Mouse (Mus musculus): ENCODE measurements around the gene Gm21887.
"Not testable (repeated sequence)": the region's sequence is repeated elsewhere in the genome, so short reads cannot be mapped to it uniquely, and the experiment has no call there.

The Gm21887 gene

DNA sequence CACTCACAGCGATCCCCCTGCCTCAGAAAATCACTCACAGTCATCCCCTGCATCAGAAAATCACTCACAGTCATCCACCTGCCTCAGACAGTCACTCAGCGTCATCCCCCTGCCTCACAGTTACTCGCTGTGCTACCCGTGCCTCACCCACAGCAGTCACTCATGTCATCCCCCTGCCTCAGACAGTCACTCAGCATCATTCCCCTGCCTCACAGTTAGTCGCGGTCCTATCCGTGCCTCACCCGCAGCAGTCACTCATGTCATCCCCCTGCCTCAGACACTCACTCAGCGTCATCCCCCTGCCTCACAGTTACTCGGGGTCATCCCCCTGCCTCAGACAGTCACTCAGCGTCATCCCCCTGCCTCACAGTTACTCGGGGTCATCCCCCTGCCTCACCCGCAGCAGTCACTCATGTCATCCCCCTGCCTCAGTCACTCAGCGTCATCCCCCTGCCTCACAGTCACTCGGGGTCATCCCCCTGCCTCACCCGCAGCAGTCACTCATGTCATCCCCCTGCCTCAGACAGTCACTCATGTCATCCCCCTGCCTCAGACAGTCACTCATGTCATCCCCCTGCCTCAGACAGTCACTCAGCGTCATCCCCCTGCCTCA is 13.4 kb upstream of the Gm21887 start:
- in situ Hi-C loops (cut with MboI, MseI), result not testable (repeated sequence)

DNA sequence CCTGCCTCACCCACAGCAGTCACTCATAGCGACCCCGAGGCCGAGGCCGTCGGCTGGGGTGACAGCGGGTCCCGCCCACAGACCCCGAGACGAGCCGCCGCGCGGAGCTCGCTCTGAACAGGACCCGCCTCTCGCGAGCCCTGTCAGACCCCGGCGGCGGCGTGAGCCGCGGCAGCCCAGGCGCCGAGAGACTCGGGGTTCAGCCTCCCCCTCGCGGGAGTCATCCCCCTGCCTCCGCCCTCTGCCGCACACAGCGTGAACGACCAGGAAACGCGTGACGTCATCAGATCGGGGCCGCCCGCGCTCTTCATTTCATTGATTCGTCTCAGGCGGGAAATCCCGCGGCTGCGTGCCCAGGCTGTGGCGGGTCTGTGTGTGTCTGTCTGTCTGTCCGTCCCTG is 12.5 kb upstream of the Gm21887 start:
- in situ Hi-C loops (cut with MboI, MseI), result not testable (repeated sequence)

DNA sequence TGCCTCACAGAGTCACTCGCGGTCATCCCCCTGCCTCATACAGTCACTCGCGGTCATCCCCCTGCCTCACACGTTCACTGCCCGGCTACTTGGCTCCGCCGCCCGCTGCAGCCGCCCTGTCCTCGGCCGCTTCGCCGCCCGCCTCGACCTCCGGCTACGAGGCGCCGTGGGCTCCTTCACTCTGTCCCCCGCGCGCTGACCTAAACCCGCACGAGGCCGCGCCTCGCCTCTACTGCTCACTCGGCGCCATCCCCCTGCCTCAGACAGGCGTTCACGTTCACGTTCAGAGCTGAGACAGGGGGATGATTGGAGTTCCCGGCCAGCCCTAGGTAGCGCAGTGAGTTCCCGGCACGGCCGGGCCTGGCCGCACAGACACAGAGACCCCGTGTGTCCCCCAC is 12.0 kb upstream of the Gm21887 start:
- in situ Hi-C loops (cut with MboI, MseI), result not testable (repeated sequence)

DNA sequence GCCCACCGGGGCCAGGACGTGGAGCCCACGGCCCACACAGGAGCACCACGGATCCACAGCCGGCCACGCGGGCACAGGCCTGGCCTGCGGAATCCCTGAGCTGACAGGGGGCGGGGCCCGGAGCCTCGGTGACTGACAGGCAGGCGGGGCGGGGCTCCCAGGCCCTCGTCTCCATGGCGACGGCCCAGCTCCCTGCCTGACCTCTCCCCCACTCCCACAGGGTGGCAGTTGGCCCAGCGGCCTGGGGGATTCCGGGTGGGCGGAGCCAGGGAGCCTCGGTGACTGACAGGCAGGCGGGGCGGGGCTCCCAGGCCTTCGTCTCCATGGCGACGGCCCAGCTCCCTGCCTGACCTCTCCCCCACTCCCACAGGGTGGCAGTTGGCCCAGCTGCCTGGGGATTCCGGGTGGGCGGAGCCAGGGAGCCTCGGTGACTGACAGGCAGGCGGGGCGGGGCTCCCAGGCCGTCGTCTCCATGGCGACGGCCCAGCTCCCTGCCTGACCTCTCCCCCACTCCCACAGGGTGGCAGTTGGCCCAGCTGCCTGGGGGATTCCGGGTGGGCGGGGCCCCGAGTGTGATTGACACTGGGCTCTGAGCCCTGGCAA is 11.5 kb upstream of the Gm21887 start:
- in situ Hi-C loops (cut with MboI, MseI), result not testable (repeated sequence)

DNA sequence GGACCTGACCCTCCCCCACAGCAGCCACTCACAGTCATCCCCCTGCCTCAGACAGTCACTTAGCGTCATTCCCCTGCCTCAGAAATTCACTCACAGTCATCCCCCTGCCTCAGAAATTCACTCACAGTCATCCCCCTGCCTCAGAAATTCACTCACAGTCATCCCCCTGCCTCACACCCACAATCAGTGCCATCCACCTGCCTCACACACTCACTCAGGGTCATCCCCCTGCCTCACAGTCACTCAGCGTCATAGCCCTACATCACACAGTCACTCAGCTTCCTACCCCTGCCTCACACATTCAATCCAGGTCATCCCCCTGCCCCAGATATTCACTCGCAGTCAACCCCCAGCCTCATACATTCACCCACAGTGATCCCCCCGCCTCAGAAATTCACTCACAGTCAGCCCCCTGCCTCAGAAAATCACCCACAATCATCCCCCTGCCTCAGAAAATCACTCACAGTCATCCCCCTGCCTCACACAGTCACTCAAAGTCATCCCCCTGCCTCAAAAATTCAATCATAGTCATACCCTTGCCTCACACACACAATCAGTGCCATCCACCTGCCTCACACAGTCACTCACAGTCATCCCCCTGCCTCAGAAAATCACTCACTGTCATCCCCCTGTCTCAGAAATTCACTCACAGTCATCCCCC is 10.8 kb upstream of the Gm21887 start:
- in situ Hi-C loops (cut with MboI, MseI), result not testable (repeated sequence)

DNA sequence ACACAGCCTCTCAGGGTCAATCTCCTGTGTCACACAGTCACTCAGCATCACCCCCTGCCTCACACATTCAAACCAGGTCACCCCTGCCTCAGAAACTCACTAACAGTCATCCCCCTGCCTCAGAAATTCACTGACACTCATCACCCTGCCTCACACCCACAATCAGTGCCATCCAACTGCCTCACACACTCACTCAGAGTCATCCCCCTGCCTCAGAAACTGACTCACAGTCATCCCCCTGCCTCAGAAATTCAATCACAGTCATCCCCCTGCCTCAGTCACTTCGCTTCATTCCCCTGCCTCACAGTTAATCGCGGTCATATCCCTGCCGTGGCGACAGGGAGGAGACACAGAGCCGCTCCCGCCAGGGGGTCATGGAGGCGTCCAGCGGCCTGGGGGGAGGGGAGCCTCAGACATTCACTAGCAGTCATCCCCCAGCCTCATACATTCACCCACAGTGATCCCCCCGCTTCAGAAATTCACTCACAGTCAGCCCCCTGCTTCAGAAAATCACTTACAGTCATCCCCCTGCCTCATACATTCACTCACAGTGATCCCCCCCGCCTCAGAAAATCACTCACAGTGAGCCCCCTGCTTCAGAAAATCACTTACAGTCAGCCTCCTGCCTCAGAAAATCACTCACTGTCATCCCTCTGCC is 10.1 kb upstream of the Gm21887 start:
- in situ Hi-C loops (cut with MboI, MseI), result not testable (repeated sequence)

DNA sequence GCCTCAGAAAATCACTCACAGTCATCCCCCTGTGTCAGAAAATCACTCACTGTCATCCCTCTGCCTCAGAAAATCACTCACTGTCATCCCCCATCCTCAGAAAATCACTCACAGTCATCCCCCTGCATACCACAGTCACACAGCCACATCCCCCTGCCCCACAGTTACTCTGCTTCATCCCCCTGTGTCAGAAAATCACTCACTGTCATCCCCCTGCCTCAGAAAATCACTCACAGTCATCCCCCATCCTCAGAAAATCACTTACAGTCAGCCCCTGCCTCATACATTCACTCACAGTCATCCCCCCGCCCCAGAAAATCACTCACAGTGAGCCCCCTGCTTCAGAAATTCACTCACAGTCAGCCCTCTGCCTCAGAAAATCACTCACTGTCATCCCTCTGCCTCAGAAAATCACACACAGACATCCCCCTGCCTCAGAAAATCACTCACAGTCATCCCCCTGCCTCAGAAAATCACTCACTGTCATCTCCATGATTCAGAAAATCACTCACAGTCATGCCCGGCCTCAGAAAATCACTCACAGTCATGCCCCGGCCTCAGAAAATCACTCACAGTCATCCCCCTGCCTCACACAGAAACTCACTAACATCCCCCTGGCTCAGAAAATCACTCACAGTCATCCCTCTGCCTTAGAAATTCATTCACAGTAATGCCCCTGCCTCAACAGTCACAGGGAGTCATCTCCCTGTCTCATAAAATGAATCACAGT is 9.4 kb upstream of the Gm21887 start:
- in situ Hi-C loops (cut with MboI, MseI), result not testable (repeated sequence)

DNA sequence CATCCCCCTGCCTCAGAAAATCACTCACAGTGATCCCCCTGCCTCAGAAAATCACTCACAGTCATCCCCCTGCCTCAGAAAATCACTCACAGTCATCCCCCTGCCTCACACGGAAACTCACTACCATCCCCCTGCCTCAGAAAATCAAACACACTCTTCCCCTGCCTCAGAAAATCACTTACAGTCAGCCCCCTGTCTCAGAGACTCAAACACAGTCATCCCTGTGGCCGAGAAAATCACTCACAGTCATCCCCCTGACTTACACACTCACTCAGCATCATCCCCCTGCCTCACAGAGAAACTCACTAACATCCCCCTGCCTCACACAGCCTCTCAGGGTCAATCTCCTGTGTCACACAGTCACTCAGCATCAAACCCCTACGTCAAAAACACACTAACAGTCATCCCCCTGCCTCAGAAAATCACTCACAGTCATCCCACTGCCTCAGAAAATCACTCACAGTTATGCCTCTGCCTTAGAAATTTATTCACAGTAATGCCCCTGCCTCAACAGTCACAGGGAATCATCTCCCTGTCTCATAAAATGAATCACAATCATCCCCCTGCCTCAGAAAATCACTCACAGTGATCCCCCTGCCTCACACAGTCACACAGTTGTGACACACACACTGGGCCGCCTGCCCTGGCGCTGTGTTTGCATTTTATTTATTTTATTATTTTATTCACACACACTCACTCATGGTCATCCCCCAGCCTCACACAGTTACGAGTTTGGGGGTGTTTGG is 8.6 kb upstream of the Gm21887 start:
- in situ Hi-C loops (cut with MboI, MseI), result not testable (repeated sequence)

DNA sequence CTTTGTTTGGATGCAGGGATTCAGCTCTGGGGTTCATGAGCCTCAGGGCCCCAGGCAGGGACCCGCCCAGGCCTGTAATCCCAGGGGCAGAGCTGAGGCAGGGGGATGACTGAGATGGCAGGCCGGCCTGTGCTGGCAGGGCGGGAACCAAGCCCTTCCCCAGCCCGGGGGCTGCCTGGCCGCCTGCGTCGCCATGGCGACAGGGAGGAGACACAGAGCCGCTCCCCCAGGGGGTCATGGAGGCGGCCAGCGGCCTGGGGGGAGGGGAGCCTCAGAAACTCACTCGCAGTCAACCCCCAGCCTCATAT is 8.1 kb upstream of the Gm21887 start:
- in situ Hi-C loops (cut with MboI, MseI), result not testable (repeated sequence)

DNA sequence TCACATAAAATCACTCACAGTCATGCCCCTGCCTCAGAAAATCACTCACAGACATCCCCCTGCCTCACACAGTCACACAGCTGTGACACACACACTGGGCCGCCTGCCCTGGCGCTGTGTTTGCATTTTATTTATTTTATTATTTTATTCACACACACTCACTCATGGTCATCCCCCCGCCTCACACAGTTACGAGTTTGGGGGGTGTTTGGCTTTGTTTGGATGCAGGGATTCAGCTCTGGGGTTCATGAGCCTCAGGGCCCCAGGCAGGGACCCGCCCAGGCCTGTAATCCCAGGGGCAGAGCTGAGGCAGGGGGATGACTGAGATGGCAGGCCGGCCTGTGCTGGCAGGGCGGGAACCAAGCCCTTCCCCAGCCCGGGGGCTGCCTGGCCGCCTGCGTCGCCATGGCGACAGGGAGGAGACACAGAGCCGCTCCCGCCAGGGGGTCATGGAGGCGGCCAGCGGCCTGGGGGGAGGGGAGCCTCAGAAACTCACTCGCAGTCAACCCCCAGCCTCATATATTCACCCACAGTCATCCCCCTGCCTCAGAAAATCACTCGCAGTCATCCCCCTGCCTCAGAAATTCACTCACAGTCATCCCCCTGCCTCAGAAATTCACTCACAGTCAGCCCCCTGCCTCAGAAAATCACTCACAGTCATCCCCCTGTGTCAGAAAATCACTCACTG is 6.8 kb upstream of the Gm21887 start:
- in situ Hi-C loops (cut with MboI, MseI), result not testable (repeated sequence)

DNA sequence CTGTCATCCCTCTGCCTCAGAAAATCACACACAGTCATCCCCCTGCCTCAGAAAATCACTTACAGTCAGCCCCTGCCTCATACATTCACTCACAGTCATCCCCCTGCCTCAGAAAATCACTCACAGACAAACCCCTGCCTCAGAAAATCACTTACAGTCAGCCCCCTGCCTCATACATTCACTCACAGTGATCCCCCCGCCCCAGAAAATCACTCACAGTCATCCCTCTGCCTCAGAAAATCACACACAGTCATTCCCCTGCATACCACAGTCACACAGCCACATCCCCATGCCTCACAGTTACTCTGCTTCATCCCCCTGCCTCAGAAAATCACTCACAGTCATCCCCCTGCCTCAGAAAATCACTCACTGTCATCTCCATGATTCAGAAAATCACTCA is 5.9 kb upstream of the Gm21887 start:
- in situ Hi-C loops (cut with MboI, MseI), result not testable (repeated sequence)

DNA sequence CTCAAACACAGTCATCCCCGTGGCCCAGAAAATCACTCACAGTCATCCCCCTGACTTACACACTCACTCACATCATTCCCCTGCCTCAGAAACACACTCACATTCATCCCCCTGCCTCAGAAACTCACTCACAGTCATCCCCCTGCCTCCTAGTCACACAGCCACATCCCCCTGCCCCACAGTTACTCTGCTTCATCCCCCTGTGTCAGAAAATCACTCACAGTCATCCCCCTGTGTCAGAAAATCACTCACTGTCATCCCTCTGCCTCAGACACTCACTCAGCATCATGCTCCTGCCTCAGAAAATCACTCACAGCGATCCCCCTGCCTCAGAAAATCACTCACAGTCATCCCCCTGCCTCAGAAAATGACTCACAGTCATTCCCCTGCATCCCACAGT is 5.2 kb upstream of the Gm21887 start:
- in situ Hi-C loops (cut with MboI, MseI), result not testable (repeated sequence)

DNA sequence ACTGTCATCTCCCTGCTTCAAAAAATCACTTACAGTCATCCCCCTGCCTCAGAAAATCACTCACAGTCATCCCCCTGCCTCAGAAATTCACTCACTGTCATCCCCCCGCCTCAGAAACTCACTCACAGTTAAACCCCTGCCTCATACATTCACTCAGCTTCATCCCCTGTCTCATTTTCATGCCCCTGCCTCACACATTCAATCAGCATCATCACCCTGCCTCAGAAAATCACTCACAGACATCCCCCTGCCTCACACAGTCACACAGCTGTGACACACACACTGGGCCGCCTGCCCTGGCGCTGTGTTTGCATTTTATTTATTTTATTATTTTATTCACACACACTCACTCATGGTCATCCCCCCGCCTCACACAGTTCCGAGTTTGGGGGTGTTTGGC is 4.7 kb upstream of the Gm21887 start:
- in situ Hi-C loops (cut with MboI, MseI), result not testable (repeated sequence)

DNA sequence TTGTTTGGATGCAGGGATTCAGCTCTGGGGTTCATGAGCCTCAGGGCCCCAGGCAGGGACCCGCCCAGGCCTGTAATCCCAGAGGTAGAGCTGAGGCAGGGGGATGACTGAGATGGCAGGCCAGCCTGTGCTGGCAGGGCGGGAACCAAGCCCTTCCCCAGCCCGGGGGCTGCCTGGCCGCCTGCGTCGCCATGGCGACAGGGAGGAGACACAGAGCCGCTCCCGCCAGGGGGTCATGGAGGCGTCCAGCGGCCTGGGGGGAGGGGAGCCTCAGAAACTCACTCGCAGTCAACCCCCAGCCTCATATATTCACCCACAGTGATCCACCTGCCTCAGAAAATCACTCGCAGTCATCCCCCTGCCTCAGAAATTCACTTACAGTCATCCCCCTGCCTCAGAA is 4.3 kb upstream of the Gm21887 start:
- in situ Hi-C loops (cut with MboI, MseI), result not testable (repeated sequence)

DNA sequence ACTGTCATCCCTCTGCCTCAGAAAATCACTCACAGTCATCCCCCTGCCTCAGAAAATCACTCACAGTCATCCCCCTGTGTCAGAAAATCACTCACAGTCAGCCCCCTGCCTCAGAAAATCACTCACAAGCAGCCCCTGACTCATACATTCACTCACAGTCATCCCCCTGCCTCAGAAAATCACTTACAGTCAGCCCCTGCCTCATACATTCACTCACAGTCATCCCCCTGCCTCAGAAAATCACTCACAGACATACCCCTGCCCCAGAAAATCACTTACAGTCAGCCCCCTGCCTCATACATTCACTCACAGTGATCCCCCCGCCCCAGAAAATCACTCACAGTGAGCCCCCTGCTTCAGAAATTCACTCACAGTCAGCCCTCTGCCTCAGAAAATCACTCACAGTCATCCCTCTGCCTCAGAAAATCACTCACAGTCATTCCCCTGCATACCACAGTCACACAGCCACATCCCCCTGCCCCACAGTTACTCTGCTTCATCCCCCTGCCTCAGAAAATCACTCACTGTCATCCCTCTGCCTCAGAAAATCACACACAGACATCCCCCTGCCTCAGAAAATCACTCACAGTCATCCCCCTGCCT is 3.7 kb upstream of the Gm21887 start:
- in situ Hi-C loops (cut with MboI, MseI), result not testable (repeated sequence)

DNA sequence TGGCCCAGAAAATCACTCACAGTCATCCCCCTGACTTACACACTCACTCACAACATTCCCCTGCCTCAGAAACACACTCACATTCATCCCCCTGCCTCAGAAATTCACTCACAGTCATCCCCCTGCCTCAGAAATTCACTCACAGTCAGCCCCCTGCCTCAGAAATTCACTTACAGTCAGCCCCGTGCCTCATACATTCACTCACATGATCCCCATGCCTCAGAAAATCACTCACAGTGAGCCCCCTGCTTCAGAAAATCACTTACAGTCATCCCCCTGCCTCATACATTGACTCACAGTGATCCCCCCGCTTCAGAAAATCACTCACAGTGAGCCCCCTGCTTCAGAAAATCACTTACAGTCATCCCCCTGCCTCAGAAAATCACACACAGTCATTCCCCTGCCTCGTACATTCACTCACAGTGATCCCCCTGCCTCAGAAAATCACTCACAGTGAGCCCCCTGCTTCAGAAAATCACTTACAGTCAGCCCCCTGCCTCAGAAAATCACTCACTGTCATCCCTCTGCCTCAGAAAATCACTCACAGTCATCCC is 2.7 kb upstream of the Gm21887 start:
- in situ Hi-C loops (cut with MboI, MseI), result not testable (repeated sequence)

DNA sequence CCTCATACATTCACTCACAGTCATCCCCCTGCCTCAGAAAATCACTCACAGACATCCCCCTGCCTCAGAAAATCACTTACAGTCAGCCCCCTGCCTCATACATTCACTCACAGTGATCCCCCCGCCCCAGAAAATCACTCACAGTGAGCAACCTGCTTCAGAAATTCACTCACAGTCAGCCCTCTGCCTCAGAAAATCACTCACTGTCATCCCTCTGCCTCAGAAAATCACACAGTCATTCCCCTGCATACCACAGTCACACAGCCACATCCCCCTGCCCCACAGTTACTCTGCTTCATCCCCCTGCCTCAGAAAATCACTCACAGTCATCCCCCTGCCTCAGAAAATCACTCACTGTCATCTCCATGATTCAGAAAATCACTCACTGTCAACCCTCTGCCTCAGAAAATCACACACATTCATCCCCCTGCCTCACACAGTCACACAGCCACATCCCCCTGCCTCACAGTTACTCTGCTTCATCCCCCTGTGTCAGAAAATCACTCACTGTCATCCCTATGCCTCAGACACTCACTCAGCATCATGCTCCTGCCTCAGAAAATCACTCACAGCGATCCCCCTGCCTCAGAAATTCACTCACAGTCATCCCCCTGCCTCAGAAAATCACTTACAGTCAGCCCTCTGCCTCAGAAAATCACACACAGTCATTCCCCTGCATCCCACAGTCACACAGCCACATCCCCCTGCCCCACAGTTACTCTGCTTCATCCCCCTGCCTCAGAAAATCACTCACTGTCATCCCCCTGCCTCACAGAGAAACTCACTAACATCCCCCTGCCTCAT is 1.9 kb upstream of the Gm21887 start:
- in situ Hi-C loops (cut with MboI, MseI), result not testable (repeated sequence)

DNA sequence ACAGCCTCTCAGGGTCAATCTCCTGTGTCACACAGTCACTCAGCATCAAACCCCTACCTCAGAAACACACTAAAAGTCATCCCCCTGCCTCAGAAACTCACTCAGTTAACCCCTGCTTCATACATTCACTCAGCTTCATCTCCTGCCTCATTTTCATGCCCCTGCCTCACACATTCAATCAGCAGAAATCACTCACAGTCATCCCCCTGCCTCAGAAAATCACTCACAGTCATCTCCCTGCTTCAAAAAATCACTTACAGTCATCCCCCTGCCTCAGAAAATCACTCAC is 1.3 kb upstream of the Gm21887 start:
- in situ Hi-C loops (cut with MboI, MseI), result not testable (repeated sequence)

DNA sequence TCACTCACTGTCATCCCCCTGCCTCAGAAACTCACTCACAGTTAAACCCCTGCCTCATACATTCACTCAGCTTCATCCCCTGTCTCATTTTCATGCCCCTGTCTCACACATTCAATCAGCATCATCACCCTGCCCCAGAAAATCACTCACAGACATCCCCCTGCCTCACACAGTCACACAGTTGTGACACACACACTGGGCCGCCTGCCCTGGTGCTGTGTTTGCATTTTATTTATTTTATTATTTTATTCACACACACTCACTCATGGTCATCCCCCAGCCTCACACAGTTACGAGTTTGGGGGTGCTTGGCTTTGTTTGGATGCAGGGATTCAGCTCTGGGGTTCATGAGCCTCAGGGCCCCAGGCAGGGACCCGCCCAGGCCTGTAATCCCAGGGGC is 875 bp upstream of the Gm21887 start:
- in situ Hi-C loops (cut with MboI, MseI), result not testable (repeated sequence)

DNA sequence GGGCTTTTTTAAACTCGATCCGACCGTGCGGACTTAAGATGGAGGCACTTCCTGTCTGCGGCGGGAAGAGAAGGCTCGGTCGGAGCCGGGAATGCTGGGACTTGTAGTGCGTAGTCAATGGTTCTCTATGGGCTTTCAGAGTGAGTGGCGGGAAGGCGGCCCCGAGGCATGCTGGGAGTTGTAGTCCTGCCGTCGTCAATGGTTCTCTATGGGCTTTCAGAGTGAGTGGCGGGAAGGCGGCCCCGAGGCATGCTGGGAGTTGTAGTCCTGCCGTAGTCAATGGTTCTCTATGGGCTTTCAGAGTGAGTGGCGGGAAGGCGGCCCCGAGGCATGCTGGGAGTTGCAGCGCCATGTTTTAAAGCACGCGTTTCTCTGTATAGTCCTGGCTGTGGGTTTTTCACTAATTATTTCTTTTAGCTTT is 352 bp downstream of the Gm21887 start:
- in situ Hi-C loops (cut with MboI, MseI), result not testable (repeated sequence)

Data from T-helper 2 cell (primary cell).